Mouse (Mus musculus) activated CD4-positive, CD25-positive, alpha-beta regulatory T cell, adult 4 months (primary cell): ENCODE measurements around the gene Srd5a3. TPM values are rescaled to one million over a fixed set of nuclear protein-coding genes. Genes with fewer than 3 reads are reported as not detected.
A peak's percentile ranks its signal among the peaks of the same experiment; 100 is the strongest.

Experiments
- ATAC-seq: one replicate; pipeline ENCODE4 v1.8.0; 2017
- polyA plus RNA-seq, 2 experiments: library from polyadenylated mRNA; unstranded; fragments of 100-300 nt; shearing (Covaris generic); gene quantifications; one replicate each; pipeline ENCODE4 v1.2.1; 2017

The Srd5a3 gene
- polyA plus RNA-seq, 2 experiments from 2014 or later = 28.2 to 36.6 TPM

DNA sequence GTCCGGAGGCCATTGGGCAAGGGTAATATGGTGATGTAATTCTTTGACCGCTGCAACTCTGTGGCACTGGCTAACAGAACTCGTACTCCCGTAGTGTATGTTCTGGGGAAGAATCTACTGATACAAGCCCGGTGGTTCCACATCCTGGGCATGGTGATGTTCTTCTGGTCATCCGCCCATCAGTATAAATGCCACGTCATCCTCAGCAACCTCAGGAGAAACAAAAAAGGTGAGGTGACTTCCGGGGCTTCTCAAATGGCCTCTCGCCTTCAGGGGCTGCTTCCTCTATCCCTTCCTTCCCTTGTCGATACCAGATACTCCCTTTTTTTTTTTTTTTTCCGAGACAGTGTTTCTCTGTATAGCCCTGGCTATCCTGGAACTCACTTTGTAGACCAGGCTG, 13.4 kb downstream of the Srd5a3 start:
- ATAC-seq = no peak

DNA sequence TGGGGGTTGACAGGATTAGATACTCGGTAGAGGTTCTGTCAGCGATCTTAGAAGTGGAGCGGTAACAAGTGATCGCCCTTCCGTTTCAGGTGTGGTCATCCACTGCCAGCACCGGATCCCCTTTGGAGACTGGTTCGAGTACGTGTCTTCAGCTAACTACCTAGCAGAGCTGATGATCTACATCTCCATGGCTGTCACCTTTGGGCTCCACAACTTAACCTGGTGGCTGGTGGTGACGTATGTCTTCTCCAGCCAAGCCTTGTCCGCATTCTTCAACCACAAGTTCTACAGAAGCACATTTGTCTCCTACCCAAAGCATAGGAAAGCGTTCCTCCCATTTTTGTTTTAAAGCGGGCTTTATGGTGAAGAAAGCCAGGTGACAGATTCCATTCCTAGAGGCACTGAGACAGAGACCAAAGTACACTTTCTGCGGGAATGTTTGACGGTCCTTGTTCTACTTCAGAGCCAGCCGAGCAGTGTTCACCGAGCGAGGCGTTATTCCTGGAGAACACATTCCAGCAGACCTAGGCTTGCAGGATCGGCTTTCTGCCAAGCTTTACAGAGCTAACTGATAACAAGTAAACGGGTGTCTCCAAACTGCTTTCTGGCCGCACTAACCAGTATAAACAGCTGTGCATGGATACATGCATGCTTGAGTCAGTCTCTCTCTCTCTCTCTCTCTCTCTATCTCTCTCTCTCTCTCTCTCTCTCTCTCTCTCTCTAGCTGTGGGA, 14.5 kb downstream of the Srd5a3 start:
- ATAC-seq = no peak

DNA sequence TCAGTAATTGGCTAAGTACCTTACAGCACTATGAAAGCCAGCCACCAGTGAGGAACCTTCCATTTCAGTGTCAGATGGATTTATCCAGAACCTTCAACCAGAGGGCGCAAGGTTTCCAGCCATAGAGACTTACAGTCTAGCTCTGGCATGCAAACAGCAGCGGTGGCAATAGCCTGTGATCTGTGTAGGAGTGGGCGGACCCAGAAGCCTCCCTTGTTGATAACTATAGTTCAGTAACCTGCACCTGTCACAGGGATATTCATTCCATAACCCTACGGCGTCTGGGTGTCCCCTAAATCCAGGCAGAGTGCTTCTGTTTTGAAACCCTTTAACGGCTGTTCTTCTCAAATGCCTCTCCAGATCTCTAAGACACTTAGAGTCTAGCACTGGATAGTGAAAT, 19.5 kb downstream of the Srd5a3 start:
- ATAC-seq = no peak

DNA sequence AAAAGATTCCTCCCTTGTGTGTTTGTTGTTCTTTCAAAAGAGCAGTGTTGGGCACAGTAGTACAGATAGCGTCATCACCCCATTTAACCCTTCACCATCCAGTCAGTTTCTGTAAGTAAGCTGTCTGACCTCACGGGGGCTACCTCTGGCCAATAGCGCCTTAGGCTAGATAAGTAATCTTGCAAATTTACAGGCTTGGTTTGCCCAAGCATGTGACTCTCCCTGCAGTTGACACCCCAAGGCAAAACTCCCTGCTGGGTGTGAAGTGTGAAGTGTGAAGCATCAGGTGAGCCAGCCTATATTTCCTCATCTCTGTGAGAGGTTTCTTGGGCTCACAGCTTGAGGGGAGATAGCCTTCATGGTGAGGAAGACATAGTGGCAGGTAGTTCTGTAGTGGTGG, 20.0 kb downstream of the Srd5a3 start:
- ATAC-seq = no peak

GRCm38 (mm10) chr5:76161491-76161890, 21.4 kb downstream of the Srd5a3 start:
- no peak for ATAC-seq

- ATAC-seq = no peak
These were observed 22.9 kb downstream of the Srd5a3 start for GRCm38 (mm10) chr5:76162926-76163325.

DNA sequence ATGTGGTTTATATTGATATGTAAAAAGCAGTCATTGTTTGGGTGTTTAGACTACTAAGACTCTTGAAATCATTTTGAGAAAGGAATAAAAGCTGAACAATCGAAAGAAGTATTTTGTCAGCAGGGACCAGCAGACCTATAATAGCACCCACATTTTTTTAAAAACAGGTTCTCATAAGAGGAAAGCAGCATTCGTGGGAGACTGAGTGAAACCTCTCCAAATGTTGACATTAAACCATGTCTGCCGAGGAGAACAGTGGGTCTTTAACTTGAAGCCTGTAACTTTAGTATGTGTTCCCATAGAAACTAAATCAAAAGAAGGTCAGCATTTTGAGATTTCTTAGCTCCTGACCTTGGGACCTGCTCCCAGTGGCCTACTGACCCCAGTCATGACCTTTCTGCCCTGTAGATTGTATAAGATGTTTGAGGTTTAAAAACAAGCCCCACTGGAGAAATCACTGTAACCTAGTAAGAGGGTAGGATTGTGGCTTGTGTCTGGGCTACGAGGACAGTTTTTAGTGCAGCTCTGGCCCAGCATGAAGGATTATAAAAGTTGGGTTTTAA, 23.8 kb downstream of the Srd5a3 start:
- no peak for ATAC-seq

- no peak for ATAC-seq
These were observed 24.8 kb downstream of the Srd5a3 start for GRCm38 (mm10) chr5:76164827-76165226.

DNA sequence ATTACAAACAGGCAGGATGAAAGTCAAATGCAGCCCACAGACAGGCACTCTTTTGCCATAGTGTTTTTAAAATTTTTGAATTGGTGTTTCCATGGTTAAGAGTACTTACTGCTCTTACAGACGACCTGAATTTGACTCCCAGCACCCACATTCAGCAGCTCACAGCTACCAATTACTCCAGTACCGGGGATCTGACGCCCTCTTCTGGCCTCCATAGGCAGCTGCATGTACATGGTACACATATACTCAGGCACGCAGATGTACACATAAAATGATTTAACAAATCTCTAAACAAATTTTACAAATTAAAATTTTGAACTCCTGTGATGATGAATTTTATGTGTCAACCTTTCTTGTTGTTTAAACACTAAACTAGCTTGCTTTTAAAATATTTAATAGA, 30.5 kb downstream of the Srd5a3 start:
- ATAC-seq = no peak

DNA sequence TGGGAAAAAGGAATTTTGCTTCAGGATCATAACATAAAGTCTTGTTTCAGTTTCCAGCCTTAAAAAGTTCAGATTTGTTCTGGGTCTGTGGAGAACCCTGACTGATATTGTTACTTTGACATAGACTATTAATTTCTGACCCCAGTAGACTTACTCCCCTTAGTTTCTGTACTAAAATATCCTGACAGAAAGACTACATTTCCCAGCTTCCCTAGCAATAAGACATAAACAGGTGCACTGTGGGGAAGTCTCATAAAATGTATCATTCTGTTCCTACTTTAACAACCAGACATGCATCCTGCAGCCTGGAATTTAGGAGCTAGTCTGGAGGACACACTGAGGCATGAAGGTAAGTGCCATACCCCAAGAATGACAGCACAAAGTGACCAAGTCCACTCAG, 31.0 kb downstream of the Srd5a3 start:
- ATAC-seq = no peak

DNA sequence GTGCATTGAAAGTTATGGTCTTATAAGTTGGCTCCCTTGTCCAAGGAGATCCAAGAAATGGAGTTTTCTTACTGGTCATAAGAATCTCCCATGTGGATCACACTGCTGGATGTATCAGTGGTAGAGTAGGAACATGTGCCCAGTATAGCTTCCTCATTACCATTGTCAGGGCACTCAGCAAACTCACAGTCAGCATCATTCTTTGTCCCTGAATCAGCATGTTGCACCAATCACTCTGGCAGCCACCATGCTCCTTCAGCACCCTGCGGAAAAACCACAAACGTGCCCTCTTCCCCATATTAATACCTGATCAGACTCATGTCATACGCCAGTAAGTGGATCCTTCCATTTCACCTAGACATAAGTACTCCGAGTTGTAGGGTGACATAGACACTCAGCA, 35.0 kb downstream of the Srd5a3 start:
- ATAC-seq = no peak

GRCm38 (mm10) chr5:76176411-76176810, 36.3 kb downstream of the Srd5a3 start:
- no peak for ATAC-seq

DNA sequence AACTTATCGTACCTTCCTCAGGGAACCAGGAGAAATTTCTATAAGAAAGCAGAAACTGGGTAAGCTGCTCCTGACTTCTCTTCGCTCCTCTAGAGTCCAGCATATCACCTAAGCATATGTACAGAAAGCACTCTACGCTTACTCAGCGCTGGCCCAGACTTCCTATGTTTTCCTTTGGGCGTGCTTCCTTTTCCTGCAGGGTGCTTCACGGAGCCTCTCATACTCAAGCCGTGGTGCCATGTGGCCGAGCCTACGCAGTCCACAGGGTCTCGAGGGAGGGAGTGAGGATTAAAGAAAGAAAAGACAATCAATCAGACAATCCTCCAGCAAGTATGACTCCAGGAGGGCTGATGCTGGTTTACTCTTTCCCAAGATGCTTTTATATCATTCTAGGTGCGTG, 36.8 kb downstream of the Srd5a3 start:
- no peak for ATAC-seq

- ATAC-seq = no peak
These were observed 37.6 kb downstream of the Srd5a3 start for GRCm38 (mm10) chr5:76177664-76178063.

GRCm38 (mm10) chr5:76179171-76179570, 39.1 kb downstream of the Srd5a3 start:
- no peak for ATAC-seq

DNA sequence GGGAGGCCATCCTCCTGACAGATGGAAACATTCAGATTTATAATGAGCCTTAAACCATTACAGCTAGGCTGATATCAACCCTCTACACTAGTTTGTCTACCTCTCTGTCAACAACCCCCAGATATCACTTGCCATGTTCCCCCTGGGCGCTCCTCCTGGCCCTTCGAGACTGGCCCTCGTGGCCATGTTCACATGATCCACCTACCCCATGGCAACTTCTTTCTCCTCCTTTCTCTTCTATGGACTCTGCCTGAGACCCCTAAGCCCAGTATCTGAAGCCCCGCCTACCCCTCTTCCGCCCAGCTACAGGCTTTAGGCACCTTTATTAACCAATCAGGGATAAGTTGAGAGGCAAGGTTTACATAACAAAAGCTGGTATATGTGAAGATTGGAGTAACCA, 39.7 kb downstream of the Srd5a3 start:
- ATAC-seq = no peak

DNA sequence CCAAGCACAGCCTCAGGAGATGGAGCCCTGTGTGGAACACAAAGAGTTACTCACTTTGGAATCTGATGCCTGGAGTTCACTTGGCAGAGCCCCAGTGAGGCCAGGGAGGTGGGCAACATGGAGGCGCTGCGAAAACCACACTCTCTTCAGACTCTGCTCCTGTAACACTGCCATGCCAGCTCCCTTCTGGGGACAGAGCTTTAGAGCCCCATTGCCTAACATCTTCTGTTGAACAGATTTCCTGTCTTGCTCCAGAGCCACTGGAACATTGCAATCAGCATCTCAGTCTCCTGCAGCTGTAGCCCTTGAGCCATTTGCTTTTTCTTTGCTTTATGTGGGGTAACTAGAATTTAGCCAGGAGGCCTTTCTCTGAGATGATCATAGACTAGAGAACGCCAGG, 42.3 kb downstream of the Srd5a3 start:
- no peak for ATAC-seq

DNA sequence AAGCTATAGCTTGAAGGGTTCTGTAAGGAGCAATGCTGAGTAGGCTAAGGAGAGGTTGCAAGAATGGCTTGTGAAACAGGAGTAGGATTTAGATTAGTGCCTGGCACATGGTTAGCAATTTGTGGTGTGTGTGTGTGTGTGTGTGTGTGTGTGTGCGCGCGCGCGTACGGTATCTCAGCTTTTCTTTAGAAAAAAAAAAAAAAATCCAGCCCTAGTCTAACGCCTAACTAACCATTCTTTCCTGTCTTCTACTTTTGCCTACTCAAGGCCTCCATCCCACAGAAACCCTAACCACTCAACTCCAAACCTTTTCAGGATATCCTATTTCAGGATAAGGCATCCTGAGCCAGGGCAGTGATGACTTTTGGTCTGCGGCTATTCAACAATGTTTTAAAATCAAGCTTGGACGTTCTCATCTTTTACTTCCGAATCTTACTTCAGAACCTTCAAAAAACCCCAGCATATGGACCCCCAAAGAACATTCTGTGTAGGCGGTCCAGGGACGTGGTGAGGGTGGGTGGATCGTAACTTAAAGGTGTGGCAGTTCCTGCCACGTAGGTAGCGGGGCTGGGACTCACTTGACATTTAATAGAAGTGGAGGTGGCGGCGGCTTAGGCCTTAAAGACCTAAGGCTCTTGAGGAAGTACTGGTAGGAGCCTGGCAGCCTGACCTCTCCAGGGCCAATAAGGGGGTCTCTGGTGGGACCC, 43.1 kb downstream of the Srd5a3 start:
- ATAC-seq = peak; percentile 66

GRCm38 (mm10) chr5:76183750-76184261, 43.7 kb downstream of the Srd5a3 start, which contains the start of gene Tmem165:
Gene Tmem165, plus strand, starts transcription at chr5:76183880.
- peak; percentile 89 for ATAC-seq

DNA sequence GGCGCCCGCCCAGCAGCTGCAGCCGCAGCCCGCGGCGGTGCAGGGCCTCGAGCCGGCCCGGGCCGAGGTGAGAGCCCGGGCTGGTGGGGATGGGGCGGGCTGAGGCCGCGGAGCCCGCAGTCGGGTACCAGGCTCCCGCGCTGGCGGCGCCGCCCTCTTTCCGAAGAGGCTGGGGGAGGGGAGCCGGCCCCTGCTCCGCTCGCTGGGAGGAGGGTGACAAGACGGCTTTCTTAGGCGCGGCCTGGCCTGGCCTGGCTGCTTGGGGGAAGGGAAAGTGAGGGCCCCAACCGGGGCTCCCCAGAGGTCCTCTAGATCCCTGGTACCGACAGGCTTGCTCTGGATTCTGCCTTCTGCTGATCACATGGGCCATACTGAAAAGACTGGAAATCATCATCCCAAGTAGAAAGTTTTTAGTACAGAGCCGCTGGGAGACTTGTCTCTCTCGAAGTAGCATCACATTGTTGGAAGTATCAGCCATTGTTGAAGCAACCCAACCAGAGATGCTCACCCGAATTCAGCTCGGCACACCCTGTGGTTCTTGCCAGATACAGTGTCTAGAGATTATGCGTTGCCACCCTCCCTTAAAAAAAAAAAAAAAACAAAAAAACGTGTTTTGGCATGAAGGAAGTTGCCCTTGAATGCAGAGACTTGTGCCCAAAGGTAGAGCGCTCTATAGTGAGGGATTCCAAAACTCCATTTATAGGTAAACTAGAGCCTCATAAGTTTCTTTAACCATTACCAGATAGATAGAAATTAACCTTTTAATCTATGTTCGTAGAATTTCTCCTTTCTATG, 44.4 kb downstream of the Srd5a3 start:
- peak; percentile 40 for ATAC-seq

DNA sequence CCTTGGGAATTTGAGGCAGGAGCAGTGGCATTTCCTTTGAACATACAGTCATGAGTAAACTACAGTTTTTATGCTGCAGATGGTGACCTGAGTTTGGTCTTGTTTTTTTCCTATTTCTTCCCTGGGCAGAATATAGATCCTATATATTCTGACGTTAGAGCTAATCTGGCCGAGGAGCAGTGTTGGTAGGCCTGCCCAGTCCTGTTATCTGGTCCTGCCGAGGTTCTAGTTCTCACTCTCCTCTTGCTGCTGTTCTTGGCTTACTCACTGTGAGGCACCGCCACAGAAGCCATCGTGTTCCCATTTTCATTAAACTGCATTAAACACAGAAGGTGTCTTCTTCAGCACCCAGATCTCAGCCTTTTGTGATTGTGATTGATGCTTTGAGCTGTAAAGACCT, 47.8 kb downstream of the Srd5a3 start:
- ATAC-seq = no peak

DNA sequence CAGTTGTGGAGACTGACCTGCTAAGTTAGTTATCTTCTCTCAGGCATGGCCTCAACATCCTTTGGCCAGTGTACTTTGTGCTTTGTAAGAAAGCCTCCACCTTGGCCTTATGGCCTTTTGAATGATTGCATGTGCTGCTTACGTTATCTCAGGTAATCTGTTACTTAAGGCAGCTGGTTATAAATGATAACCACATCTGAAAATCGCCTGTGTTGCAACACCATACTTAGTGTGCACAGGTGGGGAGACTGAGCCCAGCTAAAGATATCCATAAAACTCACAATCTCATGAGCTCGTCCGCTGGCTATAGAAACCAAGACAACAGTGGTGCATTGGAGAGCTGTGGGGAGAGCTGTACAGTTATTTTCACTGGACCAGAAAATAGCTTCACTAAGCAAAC, 50.5 kb downstream of the Srd5a3 start:
- no peak for ATAC-seq

DNA sequence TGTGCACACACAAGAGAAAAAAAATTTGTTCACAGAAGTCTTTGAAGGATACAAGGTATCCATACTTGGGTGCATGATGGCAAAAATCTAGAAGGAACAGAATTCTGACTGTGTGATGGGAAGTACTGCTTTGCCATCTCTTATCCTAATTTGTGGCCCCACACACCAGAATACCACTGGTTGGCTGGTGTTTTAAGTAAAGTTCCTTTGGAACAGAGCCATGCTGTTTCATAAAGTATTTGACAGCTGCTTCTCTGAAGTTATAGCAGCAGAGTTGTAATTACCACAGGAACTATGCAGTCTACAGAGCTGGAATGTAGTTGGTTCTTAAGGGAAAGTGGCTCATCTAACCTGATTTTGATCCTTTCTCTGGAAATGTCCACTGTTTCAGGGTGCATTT, 53.0 kb downstream of the Srd5a3 start:
- ATAC-seq = no peak
